Mouse (Mus musculus): ENCODE results near the gene Popdc2. TPM values are rescaled to one million over a fixed set of nuclear protein-coding genes. Genes with fewer than 3 reads are reported as not detected.
A peak's percentile ranks its signal among the peaks of the same experiment; 100 is the strongest.

Popdc2 gene
- total RNA-seq, 2 experiments from 2014 or later: 0.51 to 1.5 TPM

DNA sequence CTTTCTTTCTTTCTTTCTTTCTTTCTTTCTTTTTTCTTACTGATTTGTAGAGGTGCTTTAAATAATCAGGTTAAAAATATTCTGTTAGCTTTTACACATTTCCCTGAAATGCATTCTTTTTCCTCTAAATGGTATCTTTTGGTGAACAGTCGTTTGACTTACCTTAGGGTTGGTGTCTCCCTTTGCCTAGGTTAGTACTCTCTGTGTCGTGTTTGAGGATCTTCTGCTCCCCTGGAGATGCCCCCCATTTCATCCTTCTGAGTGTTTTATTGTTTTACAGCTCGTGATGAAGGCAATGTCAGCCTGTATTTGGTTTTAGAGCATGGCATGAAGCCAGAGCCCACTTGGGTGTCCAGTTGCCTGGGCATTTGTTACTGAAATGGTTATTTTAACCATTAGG, 17.5 kb downstream of the Popdc2 start:
- intact Hi-C loops (cut with DNase I): loop anchor here (5.0 kb wide), 1 partner anchor 103 kb away; no protein-coding TSS in a partner anchor
- H3K4me3 ChIP-seq: no peak overlapping the region
- no peak overlapping the region for H3K27ac ChIP-seq
- no peak for DNase-seq (ENCODE audit: extremely low spot score in 1 of 2, low spot score in 2 of 2)
- TF ChIP-seq CTCF (IDR thresholded peaks at IDR 0.05): no peak

DNA sequence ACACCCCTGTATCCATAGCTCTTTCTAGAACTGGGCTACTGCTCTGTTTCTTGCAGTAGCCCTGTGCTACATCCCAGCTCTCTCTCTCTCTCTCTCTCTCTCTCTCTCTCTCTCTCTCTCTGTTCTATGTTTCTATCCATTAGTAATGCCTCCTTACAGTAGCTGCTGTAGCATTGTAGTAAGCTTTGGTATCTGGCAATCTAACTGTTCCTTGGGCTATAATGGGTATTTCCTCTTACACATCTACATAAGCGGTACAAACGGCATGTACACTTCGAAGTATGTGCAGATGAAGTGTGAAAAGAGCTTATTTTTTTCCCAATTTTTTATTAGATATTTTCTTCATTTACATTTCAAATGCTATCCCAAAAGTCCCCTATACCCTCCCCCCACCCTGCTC, 17.9 kb downstream of the Popdc2 start:
- H3K27ac ChIP-seq: no peak overlapping the region
- DNase-seq (ENCODE audit: extremely low spot score in 1 of 2, low spot score in 2 of 2): no peak
- no peak for TF ChIP-seq CTCF (IDR thresholded peaks at IDR 0.05)
- intact Hi-C loops (cut with DNase I): loop anchor here (5.0 kb wide), 1 partner anchor 102 kb away; no protein-coding TSS in a partner anchor
- no peak overlapping the region for H3K4me3 ChIP-seq

DNA sequence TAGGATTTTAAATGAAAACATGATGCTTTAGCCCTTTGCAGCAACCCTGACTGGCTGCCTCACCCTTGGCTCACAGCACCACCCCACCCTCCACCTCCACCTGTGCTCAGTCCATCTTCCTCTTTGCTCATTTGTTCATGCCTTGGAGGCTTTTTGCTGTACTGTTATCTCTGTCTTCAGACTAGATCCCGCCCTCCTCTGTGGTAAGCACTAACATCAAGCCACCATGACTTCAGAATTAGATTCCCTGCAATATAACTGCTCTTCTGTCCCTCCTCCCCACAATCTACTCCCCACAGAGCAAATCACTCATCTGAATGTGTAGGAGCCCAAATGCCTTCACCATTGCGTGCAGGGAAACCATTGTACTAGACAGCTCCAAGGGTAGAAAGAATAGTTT, 21.7 kb downstream of the Popdc2 start:
- DNase-seq (ENCODE audit: extremely low spot score in 1 of 2, low spot score in 2 of 2): no peak
- TF ChIP-seq CTCF (IDR thresholded peaks at IDR 0.05): no peak
- intact Hi-C loops (cut with DNase I): no loop called here
- Histone ChIP-seq H3K4me3 (no peak overlapping the region), H3K27ac (no peak overlapping the region)

- DNase-seq (ENCODE audit: extremely low spot score in 1 of 2, low spot score in 2 of 2): no peak
- no peak for TF ChIP-seq CTCF (IDR thresholded peaks at IDR 0.05)
- no peak overlapping the region for H3K4me3 ChIP-seq
- H3K27ac ChIP-seq: no peak overlapping the region
- intact Hi-C loops (cut with DNase I): no loop called here
Observed at GRCm38 (mm10) chr16:38385184-38385634, 23.2 kb downstream of the Popdc2 start.

DNA sequence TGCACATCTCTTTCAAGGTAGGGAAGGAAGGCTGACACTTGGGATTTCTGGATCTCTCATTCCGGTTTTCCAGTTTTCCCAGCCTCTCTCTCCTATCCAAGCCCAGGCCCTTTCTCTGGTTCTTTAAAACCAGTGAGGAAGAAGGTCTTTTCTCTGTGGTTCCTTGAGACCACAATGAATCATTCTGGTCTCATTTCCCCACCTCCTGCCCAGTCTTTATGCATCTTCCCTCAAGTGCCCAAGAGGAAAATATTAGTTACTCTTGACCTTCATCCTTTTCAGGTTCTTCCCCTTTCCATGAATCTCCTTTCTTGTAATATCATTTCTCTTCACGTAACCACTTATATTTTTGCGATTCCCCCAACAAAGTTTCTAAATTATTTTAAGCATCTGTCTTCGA, 23.7 kb downstream of the Popdc2 start:
- intact Hi-C loops (cut with DNase I): no loop called here
- Histone ChIP-seq H3K4me3 (no peak overlapping the region), H3K27ac (no peak overlapping the region)
- TF ChIP-seq CTCF (IDR thresholded peaks at IDR 0.05): no peak
- DNase-seq (ENCODE audit: extremely low spot score in 1 of 2, low spot score in 2 of 2): no peak

- no peak for DNase-seq (ENCODE audit: extremely low spot score in 1 of 2, low spot score in 2 of 2)
- intact Hi-C loops (cut with DNase I): no loop called here
- no peak for TF ChIP-seq CTCF (IDR thresholded peaks at IDR 0.05)
Observed at GRCm38 (mm10) chr16:38387389-38387788, 25.4 kb downstream of the Popdc2 start.

DNA sequence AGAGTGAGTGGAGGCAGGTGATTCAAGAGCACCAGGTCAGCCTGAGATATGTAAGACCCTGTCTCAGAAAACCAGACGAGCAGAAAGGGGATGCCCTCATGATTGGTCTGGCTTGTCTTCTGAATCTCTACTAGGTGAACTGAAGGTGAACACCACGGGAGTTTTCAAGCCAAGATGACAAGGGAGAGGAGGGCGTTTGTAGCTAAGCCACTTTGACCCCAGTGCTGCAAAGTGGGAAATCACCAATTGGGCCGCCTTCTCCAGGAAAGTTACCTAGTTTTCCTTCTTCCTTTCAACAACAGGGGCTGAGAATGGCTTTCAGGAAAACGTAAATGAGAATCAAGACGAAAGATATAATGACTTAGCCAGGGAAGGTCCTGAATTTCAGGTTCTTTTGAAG, 26.7 kb downstream of the Popdc2 start:
- H3K27ac ChIP-seq: no peak overlapping the region
- no peak for DNase-seq (ENCODE audit: extremely low spot score in 1 of 2, low spot score in 2 of 2)
- no peak overlapping the region for H3K4me3 ChIP-seq
- no peak for TF ChIP-seq CTCF (IDR thresholded peaks at IDR 0.05)
- intact Hi-C loops (cut with DNase I): no loop called here

More at GRCm38 (mm10) chr16:38387389-38387788, 25.4 kb downstream of the Popdc2 start:
- Histone ChIP-seq H3K27ac (no peak overlapping the region), H3K4me3 (no peak overlapping the region)

GRCm38 (mm10) chr16:38389284-38389893, 27.4 kb downstream of the Popdc2 start:
- no peak for DNase-seq (ENCODE audit: extremely low spot score in 1 of 2, low spot score in 2 of 2)
- no peak overlapping the region for H3K27ac ChIP-seq
- no peak overlapping the region for H3K4me3 ChIP-seq
- intact Hi-C loops (cut with DNase I): no loop called here
- no peak for TF ChIP-seq CTCF (IDR thresholded peaks at IDR 0.05)

DNA sequence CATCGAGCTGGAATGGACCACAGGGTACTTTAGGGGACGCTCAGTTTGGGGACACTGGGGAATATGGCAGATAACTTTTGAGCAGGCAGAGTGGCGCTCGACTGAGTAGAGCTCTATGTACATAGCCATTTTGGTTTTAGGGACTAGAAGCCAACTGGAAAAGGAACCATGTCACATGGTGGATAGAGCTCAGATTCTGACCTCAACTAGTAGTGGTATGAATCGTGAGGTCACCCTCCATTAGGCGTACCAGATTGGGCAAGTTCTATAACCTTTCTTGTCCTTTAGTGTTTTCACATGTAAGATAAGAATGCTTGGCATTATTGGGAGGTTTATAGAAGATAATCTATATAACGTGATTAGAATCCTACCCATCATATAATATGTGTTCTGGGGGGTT, 28.3 kb downstream of the Popdc2 start:
- no peak overlapping the region for H3K4me3 ChIP-seq
- DNase-seq (ENCODE audit: extremely low spot score in 1 of 2, low spot score in 2 of 2): no peak
- intact Hi-C loops (cut with DNase I): no loop called here
- no peak overlapping the region for H3K27ac ChIP-seq
- TF ChIP-seq CTCF (IDR thresholded peaks at IDR 0.05): no peak

GRCm38 (mm10) chr16:38392126-38392894, 30.3 kb downstream of the Popdc2 start:
- no peak for DNase-seq (ENCODE audit: extremely low spot score in 1 of 2, low spot score in 2 of 2)
- TF ChIP-seq CTCF (IDR thresholded peaks at IDR 0.05): no peak
- intact Hi-C loops (cut with DNase I): no loop called here
- Histone ChIP-seq H3K27ac (peak overlapping the region; percentile 33; the same call in 1 of the 2 replicates), H3K4me3 (no peak overlapping the region)

GRCm38 (mm10) chr16:38394191-38394618, 32.2 kb downstream of the Popdc2 start:
- no peak for DNase-seq (ENCODE audit: extremely low spot score in 1 of 2, low spot score in 2 of 2)
- intact Hi-C loops (cut with DNase I): no loop called here
- Histone ChIP-seq H3K4me3 (no peak overlapping the region), H3K27ac (no peak overlapping the region)
- no peak for TF ChIP-seq CTCF (IDR thresholded peaks at IDR 0.05)

DNA sequence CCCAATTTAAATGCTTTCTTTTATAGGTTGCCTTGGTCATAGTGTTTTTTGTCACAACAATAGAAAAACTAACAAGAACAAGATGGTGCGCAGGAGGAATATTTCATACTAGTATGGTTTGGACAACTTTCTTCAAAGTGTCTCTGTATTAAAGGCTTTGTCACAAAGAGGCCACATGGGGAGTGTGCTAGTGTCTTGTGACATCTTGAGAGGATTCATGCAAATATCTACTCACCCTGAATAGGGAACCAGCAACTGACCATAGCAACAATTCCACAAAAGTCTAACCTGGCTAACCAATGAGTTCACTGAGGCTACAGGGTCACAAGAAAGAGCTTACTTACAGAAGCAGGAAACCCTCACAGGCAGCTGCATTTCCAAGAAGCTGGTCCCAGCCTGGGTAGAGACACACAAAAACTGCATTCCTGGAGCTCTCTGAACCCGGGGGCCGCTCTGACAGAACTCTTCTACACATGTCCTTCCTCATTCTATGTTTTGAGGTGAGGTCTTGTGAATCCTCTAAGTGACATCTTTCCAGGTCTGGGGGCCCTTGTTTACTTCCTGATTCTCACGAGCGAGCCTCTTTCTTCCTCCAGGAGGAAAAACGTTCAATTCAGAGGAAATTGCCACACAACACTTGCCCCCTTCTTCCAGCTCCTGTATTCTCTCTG, 33.2 kb downstream of the Popdc2 start:
- TF ChIP-seq CTCF (IDR thresholded peaks at IDR 0.05): no peak
- no peak overlapping the region for H3K4me3 ChIP-seq
- H3K27ac ChIP-seq: no peak overlapping the region
- intact Hi-C loops (cut with DNase I): no loop called here
- no peak for DNase-seq (ENCODE audit: extremely low spot score in 1 of 2, low spot score in 2 of 2)
